Mouse (Mus musculus) gastrocnemius, adult 8-10 months (tissue): ENCODE results near the gene Ly6g6f. TPM values are rescaled to one million over a fixed set of nuclear protein-coding genes. Genes with fewer than 3 reads are reported as not detected.
"Not testable (repeated sequence)": the region's sequence is repeated elsewhere in the genome, so short reads cannot be mapped to it uniquely, and the experiment has no call there.

Source experiments
- DNase-seq, 2 experiments: peaks; one replicate each; pipeline ENCODE4 v3.0.0; 2022; ENCODE audit warnings: low spot score in 2 of 2
- total RNA-seq, 4 experiments: library from RNA; stranded (reverse); gene quantifications; 2 replicates each; pipeline ENCODE4 v1.2.4; 2022

Gene Ly6g6f
- total RNA-seq, 4 experiments from 2014 or later = not detected

- DNase-seq = no peak
Measured at GRCm38 (mm10) chr17:35055691-35056495, 29.5 kb downstream of the Ly6g6f start.

- no peak for DNase-seq
Measured at GRCm38 (mm10) chr17:35052271-35052798, 33.1 kb downstream of the Ly6g6f start.

DNA sequence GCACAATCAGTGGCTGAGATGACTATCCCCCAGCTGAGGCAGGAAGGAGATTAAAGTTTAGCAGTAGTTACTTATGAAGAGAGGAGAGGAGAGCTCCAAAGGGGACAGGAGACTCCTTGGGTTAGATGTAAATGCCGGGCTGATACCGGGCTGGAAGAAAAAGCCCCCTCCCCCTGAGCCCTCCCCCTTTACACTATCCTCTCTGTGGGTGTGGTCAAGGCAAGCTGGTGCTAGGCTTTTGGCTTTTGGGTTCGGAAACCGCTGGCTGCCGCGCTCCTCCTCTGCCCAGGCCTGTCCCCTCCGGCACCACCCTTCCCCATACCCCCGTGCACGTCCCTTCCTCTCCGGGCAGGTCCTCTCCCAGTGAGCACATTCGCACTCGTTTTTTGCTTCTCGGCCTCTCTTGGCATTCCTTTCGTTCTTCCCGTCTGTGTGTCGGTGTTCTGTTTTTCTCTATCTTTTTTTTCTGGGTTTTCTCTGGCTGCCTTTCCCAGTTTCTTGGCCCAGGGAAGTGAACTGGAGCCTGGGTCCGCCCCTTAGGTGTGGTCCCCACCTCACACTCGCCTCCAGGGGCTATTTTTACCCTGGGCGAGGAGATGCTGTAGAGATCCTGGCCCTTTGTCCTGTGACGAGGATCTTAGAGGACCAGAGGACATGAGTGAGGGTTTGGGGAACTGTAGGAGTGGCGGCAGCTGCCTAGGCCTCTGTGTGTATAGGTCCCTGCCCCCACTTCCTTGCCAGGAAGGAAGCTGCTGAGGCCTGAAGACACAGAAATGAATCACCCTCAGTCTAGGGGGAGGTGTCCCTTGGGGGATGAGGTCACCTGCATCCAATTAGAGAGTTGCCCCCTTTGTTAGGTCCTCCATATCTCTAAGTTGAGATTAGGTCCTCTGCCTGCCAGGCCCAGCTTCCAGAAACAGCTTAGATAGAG, 34.0 kb downstream of the Ly6g6f start:
- peak in 1 of 2 experiments; percentile 43 for DNase-seq

DNA sequence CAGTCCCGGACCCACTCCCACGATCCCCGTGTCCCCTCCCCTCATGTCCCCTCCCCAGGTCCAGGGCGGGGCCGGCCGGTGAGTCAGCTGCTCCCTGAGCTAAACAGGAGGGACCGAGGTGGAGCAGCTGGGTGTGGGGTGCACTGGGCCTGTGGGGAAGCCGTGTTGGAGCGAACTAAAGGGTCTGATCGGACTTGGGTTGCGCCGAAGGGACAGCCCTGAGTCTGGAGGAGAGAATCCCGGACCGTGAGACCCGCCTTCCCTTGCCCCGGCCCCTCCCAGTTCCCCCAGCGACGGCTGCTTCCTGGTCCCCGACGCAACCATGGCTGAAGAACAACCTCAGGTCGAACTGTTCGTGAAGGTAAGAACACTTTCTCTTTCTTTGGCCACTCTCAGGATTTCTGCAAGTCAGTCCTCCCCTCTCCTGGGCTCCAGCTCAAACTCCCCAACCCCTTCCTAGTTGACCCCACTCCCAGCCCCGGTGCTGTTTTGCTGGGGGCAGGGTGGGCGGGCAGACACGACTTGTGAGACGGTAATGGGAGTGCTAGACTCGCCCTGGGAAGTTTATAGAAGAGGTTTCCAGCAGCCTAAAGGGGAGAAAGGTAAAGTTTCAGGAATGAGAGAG, 35.2 kb downstream of the Ly6g6f start:
- peak; percentile 37 to 53 for DNase-seq

- DNase-seq = no peak
Measured at GRCm38 (mm10) chr17:35049561-35050016, 35.8 kb downstream of the Ly6g6f start, which contains the start of gene Clic1. Gene Clic1, plus strand, starts transcription at chr17:35049966.

DNA sequence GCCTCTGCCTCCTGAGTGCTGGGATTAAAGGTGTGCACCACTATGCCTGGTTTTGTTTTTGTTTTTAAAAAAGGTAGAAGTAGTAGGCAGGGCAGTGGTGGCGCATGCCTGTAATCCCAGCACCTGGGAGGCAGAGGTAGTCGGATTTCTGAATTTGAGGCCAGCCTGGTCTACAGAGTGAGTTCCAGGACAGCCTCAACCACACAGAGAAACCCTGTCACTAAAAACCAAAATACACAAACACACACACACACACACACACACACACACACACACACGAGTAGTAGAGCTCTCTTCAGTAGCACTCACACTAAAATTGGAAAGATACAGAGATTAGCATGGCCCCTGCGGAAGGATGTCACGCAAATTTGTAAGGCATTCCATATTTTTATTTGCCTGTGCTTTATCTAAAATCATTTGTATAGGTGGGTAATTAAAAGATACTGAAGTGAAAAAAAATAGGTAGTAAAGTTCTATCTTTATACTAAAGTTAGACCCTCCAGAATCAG, 36.4 kb downstream of the Ly6g6f start:
- no peak for DNase-seq

- no peak for DNase-seq
Measured at GRCm38 (mm10) chr17:35048149-35048931, 37.1 kb downstream of the Ly6g6f start.

- no peak for DNase-seq
Measured at GRCm38 (mm10) chr17:35047688-35048087, 37.7 kb downstream of the Ly6g6f start.

DNA sequence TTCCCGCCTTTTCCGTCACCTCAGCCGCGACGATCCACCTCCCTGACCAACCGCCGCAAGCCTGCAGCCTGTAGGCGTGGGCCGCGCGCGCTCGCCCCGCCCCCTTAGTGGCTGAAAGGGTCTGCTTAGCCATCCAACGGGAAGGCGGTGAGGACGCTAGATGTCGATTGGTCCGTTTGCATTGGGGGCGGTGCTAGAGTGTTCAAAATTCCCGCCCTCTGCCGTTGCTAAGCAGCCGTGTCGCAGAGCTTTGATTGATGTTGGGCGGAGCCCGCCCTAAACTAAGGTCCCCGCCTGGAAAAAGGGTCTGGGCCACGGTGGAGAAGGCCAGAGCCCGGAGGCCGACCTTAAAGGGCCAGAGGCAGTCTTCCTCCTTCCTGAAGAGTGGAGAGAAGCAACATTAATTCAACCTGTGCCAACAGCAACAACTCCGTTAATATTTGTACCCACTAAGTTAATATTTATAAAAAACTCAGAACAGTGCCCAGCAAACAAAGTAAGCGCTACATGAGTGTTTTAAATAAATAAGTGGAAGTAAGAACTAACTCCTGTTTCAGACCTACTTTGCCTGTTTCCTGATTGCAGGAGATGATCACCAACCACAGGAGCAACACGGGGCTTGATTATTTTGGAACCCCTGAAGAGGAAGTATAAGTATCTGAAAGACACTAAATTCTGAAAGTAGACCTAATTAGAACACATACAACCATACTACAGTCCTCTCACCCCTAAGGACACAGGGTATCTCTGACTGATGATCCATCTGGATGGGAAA, 38.5 kb downstream of the Ly6g6f start, which contains the start of gene Msh5:
Gene Msh5 (minus strand): TSS at position 65 of the 775 bp plus-strand sequence.
- DNase-seq = peak; percentile 92 to 93

- DNase-seq = no peak
Measured at GRCm38 (mm10) chr17:35045807-35046680, 39.4 kb downstream of the Ly6g6f start.

DNA sequence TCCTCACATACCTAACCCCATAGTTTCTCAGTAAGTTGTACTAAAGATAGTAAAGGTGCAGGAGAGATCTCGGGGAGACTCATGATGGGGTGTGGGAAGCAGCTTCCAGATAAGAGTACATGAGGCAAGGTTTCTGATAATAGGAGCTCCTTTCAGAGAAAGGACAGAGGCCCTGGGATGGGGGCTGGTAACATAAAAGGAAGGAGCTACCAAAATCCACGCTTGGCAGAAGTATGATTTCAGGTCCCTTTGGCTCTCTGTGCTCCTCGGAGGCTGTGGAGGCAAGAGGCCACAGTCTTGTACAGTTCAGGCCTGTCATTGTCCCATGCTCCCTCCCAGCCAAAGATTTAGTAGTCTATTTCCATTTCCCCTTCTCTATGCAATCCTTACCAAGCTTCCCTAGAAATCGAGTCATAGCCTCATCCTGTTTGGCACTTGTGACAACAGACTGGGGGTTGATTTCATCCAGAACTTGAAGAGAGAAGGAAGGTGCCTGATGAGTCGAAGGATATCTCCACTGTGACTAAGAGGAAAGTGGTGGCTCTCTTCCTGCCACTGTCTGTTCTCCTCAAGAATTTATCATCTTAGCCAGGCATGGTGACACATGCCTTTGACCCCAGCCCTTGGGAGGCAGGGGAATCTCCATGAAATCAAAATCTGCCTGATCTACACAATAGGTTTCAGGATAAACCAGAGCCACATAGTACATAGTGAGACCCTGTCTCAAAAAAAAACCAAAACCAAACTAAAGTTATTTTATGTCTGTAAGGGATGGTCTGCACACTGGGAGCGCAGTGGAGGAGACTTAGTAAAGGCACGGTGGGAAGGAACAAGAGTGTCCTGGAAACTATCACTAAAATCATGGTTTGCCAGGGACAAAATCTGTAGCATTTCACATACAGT, 40.3 kb downstream of the Ly6g6f start:
- no peak for DNase-seq

GRCm38 (mm10) chr17:35043794-35044193, 41.6 kb downstream of the Ly6g6f start:
- DNase-seq = no peak

GRCm38 (mm10) chr17:35039121-35039873, 46.1 kb downstream of the Ly6g6f start:
- no peak for DNase-seq

DNA sequence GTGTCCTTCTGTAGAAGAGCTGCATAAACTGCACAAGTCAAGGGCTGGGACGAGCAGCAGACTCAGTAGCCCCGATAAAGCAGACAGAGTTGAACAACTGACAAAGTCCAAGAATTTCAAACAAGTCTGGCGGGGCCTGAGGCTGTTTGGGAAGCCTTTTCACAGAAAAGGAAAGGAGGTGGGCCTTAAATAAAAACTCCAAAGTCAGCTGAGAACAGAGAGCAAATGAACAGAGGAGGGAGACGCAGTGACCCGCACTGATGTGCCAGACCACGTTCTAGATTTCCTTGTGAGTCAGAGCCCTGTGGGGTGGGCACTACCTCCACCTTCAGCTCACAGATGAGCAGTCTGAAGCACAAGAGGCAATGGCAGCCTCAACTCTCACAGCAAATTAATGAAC, 50.5 kb downstream of the Ly6g6f start:
- DNase-seq = no peak

DNA sequence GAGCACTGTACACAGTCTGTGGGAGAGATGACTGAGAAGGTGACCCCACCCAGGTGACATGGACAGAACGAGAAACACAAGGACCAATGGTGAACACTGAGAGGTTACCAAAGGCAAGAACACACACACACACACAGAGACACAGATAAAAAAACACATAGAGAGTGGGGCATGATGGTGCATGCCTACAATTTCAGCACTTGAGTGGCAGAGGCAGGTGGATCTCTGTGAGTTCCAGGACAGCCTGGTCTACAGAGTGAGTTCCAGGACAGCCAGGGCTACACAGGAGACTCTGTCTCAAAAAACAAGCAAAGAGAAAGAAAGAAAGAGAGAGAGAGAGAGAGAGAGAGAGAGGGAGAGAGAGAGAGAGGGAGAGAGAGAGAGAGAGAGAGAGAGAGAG, 51.7 kb downstream of the Ly6g6f start:
- DNase-seq = not testable (repeated sequence)

DNA sequence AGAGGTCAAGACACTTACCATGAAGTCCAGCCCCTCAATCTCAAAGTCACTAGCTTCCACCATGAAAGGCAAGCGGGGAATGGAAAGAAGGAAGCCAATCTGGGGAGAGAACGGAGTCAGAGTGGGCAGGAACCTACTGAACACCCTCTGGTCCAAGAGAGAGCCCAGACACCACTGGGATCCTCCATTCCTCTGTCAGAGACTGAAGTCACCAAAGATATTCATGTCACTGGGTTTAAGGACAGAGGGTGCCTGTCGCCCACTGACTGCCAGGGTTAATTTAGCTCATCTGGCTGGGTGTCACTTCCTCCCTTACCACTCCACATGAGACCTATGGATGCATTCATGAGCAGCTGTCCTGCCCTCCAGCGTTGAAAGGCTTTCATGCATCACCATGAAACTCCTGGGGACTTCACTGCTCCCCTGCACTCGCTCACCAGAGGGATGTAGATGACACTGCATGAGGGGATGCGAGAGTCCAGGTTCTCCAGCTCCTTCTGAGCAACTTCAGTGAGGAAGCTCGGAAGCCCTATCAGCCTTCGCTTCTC, 53.0 kb downstream of the Ly6g6f start:
- no peak for DNase-seq
